Mouse (Mus musculus) liver, adult 2 months (tissue): ENCODE measurements around the gene 1700020L24Rik. TPM values are rescaled to one million over a fixed set of nuclear protein-coding genes. Genes with fewer than 3 reads are reported as not detected.

Experiments used
- DNase-seq: peaks from one replicate; pipeline ENCODE4 v3.0.0-alpha.2; 2011; ENCODE audit warnings: low read depth, low spot score; ENCODE audit errors: extremely low read depth
- H3K27ac ChIP-seq: fragments of 200-500 bp; replicated peaks from 2 replicates; pipeline ENCODE4 v1.5.1; 2012; ENCODE audit warnings: low read depth, mild to moderate bottlenecking, control low read depth, inconsistent platforms, low read length; ENCODE audit not compliant: insufficient read depth
- H3K27me3 ChIP-seq: fragments of 200-500 bp; 2 replicates; pipeline ENCODE4 v1.6.1; 2012; ENCODE audit warnings: mild to moderate bottlenecking, moderate library complexity, low read length, inconsistent platforms; ENCODE audit not compliant: control insufficient read depth, insufficient read depth
- H3K36me3 ChIP-seq: fragments of 200-500 bp; 2 replicates; pipeline ENCODE4 v1.6.1; 2012; ENCODE audit warnings: low read length, inconsistent platforms; ENCODE audit not compliant: control insufficient read depth, insufficient read depth
- H3K4me1 ChIP-seq: fragments of 200-500 bp; 2 replicates; pipeline ENCODE4 v1.6.1; 2011; ENCODE audit warnings: low read length; ENCODE audit not compliant: control insufficient read depth, insufficient read depth
- H3K4me3 ChIP-seq: fragments of 200-500 bp; 2 replicates; pipeline ENCODE4 v1.5.1; 2011; ENCODE audit warnings: low read depth, mild to moderate bottlenecking, control low read depth, low read length, moderate library complexity; ENCODE audit not compliant: insufficient read depth
- H3K79me2 ChIP-seq: fragments of 200-500 bp; 2 replicates; pipeline ENCODE4 v1.6.1; 2012; ENCODE audit warnings: inconsistent platforms, mild to moderate bottlenecking, low read length, moderate library complexity; ENCODE audit not compliant: control insufficient read depth, insufficient read depth
- H3K9ac ChIP-seq: fragments of 200-500 bp; 2 replicates; pipeline ENCODE4 v1.6.1; 2012; ENCODE audit warnings: low read depth, mild to moderate bottlenecking, control low read depth, inconsistent platforms, low read length
- CTCF ChIP-seq: fragments of 200-500 bp; IDR thresholded peaks from 2 replicates; pipeline ENCODE4 v1.5.1; 2011; ENCODE audit warnings: low read depth, low read length, control low read depth
- POLR2A ChIP-seq: fragments of 200-500 bp; IDR thresholded peaks from 2 replicates; pipeline ENCODE4 v1.6.1; 2011; ENCODE audit warnings: low read length, control low read depth; ENCODE audit not compliant: insufficient read depth; ENCODE audit errors: extremely low read depth
- WGBS: fragments of 180-500 bp; shearing (Covaris S2); methylation state at CpG from one replicate; pipeline ENCODE4 v1.1.7; 2018; 5-methylcytosine and 5-hydroxymethylcytosine counted together
- polyA plus RNA-seq: library from polyadenylated mRNA; depleted of rRNA; stranded (reverse); fragments of >200 nt; gene quantifications from 2 replicates; pipeline ENCODE4 v1.2.3, GENCODE M21; 2012; rRNA removed
- total RNA-seq: library from RNA; depleted of rRNA; stranded (reverse); fragments of >200 nt; gene quantifications from 2 replicates; pipeline ENCODE4 v1.2.3, GENCODE M21; 2014; rRNA removed

Gene 1700020L24Rik
- total and polyA plus RNA-seq, 2 experiments: not detected

DNA sequence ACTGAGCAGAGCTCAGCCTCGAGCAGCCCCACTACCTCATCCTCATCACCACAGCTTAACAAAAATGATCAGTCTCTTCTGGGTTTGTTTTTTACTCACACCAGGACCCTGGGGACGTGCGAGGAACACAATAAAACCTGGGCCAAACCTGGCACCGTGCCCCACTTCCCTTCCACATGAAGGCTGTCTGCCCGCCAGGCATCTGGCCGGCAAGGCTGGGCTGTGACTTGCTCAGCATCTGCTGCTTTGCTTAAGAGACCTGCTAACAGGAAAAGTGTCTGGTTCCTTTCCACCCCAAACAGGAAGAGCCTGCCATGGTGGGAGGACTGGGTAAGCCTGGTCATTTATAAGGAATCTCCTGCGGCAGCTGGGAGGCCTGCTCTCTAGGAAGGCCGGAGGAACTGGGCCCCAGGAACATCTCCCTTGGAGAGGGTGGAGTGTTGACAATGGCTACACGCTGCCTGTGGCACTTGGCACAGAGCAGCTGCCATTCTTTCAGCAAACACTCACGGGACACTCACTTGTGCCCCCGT, 29.7 kb downstream of the 1700020L24Rik start:
- TF ChIP-seq POLR2A: no peak
- TF ChIP-seq CTCF: no peak
- no peaks in the 10 kb centered on the region for H3K27me3 ChIP-seq
- no peak for DNase-seq
- H3K79me2 ChIP-seq: no peaks in the 10 kb centered on the region
- peaks cover 6% of the 10 kb centered on the region; the same call in 1 of the 2 replicates for H3K4me1 ChIP-seq
- H3K9ac ChIP-seq: no peak overlapping the region
- no peaks in the 10 kb centered on the region for H3K36me3 ChIP-seq
- H3K27ac ChIP-seq: no peak overlapping the region
- WGBS: 74% methylated on average over 11 of the region's 11 CpGs
- H3K4me3 ChIP-seq: no peak overlapping the region

DNA sequence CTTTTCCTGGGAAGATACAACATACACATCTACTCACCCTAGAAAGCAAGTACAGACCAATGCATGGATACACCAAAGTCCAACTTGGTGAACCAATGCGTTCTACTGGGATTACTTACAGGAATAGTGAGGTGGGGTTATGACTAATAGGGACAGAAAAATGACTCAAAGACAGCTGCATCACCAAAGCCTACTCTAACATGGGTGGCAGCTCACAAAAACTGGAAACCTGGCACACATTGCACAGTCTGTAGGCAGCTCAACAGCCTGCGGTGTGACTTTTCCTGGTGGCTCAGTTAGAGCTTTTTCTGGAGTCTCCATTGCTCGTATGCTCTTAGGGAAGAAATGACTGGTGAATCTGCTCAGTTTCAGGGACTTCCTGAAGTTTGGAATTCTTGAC, 31.3 kb downstream of the 1700020L24Rik start:
- Histone ChIP-seq H3K79me2 (no peaks in the 10 kb centered on the region; the same call in 1 of the 2 replicates), H3K27ac (no peak overlapping the region), H3K4me1 (peaks cover 6% of the 10 kb centered on the region; the same call in 1 of the 2 replicates), H3K9ac (no peak overlapping the region), H3K4me3 (no peak overlapping the region), H3K27me3 (no peaks in the 10 kb centered on the region), H3K36me3 (no peaks in the 10 kb centered on the region)
- 98% methylated on average over 3 of the region's 3 CpGs for WGBS
- no peak for DNase-seq
- TF ChIP-seq CTCF: no peak
- no peak for TF ChIP-seq POLR2A

DNA sequence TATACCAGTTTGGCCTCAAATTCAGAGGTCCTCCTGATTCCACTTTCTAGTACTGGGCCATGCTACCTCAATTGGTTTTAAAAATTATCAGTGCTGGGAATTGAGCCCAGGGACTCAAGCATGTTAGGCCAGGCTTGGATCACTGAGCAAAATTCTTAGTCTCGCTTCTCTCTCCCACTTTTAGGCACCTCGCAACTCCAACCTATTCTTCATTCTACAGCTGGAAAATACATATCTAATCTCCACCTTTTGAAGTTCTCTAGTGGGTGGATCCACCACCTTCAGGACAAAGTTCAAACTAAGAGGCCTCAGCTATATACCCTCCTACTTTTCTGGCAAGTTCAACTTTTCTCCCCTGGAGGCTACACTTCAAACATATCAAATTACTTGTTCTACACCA, 34.3 kb downstream of the 1700020L24Rik start:
- Histone ChIP-seq H3K79me2 (peaks cover 4% of the 10 kb centered on the region; the same call in 1 of the 2 replicates), H3K36me3 (peaks cover 4% of the 10 kb centered on the region; the same call in 1 of the 2 replicates), H3K27ac (peak overlapping the region; percentile 89), H3K4me1 (peaks cover 15% of the 10 kb centered on the region; the same call in 1 of the 2 replicates), H3K27me3 (no peaks in the 10 kb centered on the region), H3K4me3 (no peak overlapping the region), H3K9ac (peak overlapping the region; percentile 36)
- TF ChIP-seq CTCF (no peak), POLR2A (no peak)
- WGBS: 92% methylated on average over 2 of the region's 2 CpGs
- DNase-seq: peak; percentile 39

DNA sequence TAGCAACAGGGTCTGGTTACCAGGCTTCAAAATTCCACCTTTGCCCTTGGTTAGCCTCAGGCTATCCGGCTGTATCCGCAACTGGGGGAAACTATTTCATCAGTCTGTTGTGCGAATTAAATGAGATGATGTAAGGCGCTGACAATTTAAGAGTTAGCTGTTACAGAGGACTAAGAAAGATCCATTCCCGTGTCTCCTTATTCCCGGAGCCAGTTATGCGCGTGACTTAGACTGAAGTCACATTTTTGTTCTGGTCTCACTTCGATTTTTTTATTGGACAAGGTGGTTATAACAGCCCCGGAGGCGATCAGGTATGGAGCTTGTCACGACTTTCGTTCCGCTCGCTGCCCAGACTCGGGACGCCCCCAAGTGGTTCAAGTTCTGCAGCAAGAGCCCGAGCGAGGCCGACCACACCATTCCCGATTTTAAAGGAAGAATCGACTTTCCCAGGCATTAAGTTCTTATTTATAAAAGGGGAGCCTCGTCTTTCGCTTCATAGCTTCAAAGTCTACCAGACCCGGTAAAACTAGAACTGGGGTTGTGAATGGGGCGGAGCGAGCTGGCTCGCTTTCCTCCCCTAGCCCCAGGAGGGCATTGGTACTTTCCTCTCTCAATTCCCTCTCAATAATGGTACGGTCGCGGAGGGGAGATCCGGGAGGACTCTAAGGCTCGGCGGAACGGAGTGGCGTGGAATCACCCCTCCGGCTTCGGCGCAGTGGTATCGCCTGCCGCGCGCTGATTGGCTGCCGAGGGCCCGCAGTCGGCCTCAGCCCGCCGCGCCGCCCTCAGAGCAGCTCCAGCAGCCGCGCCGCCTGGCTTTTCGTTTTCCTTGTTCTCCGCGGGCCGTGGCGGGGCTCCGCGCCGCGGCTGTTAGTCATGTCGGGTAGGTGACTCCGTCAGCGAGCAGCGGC, 35.1 kb downstream of the 1700020L24Rik start, which contains the start of gene Taf15:
Taf15 (plus strand) TSS at position 763 of the 911 bp plus-strand sequence.
- WGBS: 1% methylated on average over 66 of the region's 66 CpGs
- Histone ChIP-seq H3K36me3 (peaks cover 7% of the 10 kb centered on the region; the same call in 1 of the 2 replicates), H3K4me3 (peak within 1 kb of the TSS; percentile 97), H3K4me1 (peaks cover 15% of the 10 kb centered on the region; the same call in 1 of the 2 replicates), H3K27ac (peak within 1 kb of the TSS; percentile 97), H3K79me2 (peaks cover 4% of the 10 kb centered on the region; the same call in 1 of the 2 replicates), H3K9ac (peak within 1 kb of the TSS; percentile 86), H3K27me3 (no peaks in the 10 kb centered on the region)
- TF ChIP-seq POLR2A (peak; percentile 90), CTCF (peak; percentile 72)
- peak; percentile 96 for DNase-seq

DNA sequence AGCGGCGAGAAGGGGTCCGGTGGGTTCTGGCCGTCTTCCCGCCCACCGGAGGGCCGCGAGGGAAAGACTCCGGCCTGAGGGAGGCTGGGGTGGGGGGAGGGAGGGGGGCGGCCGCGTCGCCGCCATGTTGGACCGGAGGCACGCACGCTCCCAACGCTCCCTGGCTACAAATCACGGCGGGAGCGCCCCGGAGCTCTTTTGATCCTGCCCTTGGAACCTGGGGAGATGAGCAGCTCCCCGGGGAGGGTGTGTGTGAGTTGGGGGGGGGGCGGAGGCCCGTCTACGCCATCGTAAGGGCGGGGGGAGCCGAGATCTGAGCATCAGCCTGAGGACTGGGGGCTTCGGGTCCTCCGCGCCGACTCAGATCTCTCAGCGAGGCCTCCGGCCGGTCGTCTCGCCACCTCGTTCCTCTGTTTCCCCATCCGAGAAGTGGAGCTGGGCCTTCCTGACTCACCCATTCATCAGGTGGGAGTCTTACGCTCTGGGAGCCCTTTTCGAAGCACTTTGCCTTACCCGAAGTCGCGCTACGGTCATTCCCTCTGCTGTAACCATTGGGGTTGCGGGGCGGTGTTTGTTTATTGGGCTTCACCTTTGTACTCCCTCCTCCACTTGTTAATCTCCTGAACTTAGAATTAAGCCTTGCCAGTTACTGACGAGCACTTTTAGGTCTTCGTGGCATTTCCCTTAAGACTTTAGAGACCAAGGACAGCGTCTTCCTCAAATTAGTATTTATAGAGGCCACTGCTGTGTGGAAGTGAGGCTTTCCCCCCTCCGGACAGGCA, 35.9 kb downstream of the 1700020L24Rik start:
- Histone ChIP-seq H3K27me3 (no peaks in the 10 kb centered on the region), H3K79me2 (peaks cover 7% of the 10 kb centered on the region; the same call in 1 of the 2 replicates), H3K4me3 (peak overlapping the region; percentile 97), H3K27ac (peak overlapping the region; percentile 97), H3K4me1 (peaks cover 15% of the 10 kb centered on the region; the same call in 1 of the 2 replicates), H3K36me3 (peaks cover 12% of the 10 kb centered on the region), H3K9ac (peak overlapping the region; percentile 86)
- no peak for TF ChIP-seq CTCF
- under 1% methylated on average over 52 of the region's 52 CpGs for WGBS
- DNase-seq: peak; percentile 90

Other genes with a start within 250 kb of the 1700020L24Rik start
- 0.34 and 0.55 TPM in 2 replicates for gene Slfn3, start 246.3 kb upstream of the 1700020L24Rik start, total RNA-seq
- gene Slfn3, start 246.3 kb upstream of the 1700020L24Rik start, polyA plus RNA-seq: not detected in 2 replicates
- gene Slfn14, start 151.0 kb upstream of the 1700020L24Rik start, total RNA-seq: not detected in 2 replicates
- not detected in 2 replicates for gene Slfn14, start 151.0 kb upstream of the 1700020L24Rik start, polyA plus RNA-seq
- gene Ap2b1, start 138.7 kb upstream of the 1700020L24Rik start, total RNA-seq: 25.4 and 31.3 TPM in 2 replicates
- 16.2 and 16.3 TPM in 2 replicates for gene Ap2b1, start 138.7 kb upstream of the 1700020L24Rik start, polyA plus RNA-seq
- 4.3 and 5.5 TPM in 2 replicates for gene Pex12, start 135.1 kb upstream of the 1700020L24Rik start, total RNA-seq
- gene Pex12, start 135.1 kb upstream of the 1700020L24Rik start, polyA plus RNA-seq: 7.9 and 10.1 TPM in 2 replicates
- gene Rasl10b, start 28.5 kb upstream of the 1700020L24Rik start, total RNA-seq: 0.07 and 0.18 TPM in 2 replicates
- gene Rasl10b, start 28.5 kb upstream of the 1700020L24Rik start, polyA plus RNA-seq: 0.12 and 0.24 TPM in 2 replicates
- gene Gas2l2, start 8.2 kb upstream of the 1700020L24Rik start, total RNA-seq: not detected in 2 replicates
- gene Gas2l2, start 8.2 kb upstream of the 1700020L24Rik start, polyA plus RNA-seq: not detected in 2 replicates
- 0.18 and 0.27 TPM in 2 replicates for gene Mmp28, start 25.4 kb downstream of the 1700020L24Rik start, total RNA-seq
- gene Mmp28, start 25.4 kb downstream of the 1700020L24Rik start, polyA plus RNA-seq: 0.26 and 0.29 TPM in 2 replicates
- 29.1 and 29.9 TPM in 2 replicates for gene Taf15, start 35.4 kb downstream of the 1700020L24Rik start, total RNA-seq
- 7.1 and 8.5 TPM in 2 replicates for gene Taf15, start 35.4 kb downstream of the 1700020L24Rik start, polyA plus RNA-seq
- gene Heatr9, start 84.5 kb downstream of the 1700020L24Rik start, total RNA-seq: not detected in 2 replicates
- not detected in 2 replicates for gene Heatr9, start 84.5 kb downstream of the 1700020L24Rik start, polyA plus RNA-seq
- 0.37 and 1.1 TPM in 2 replicates for gene Ccl5, start 92.8 kb downstream of the 1700020L24Rik start, total RNA-seq
- gene Ccl5, start 92.8 kb downstream of the 1700020L24Rik start, polyA plus RNA-seq: 7.2 and 13.2 TPM in 2 replicates
- gene Ccl9, start 141.0 kb downstream of the 1700020L24Rik start, total RNA-seq: 92.1 and 125 TPM in 2 replicates
- 45.5 and 61.7 TPM in 2 replicates for gene Ccl9, start 141.0 kb downstream of the 1700020L24Rik start, polyA plus RNA-seq
- 8.7 and 14.1 TPM in 2 replicates for gene Ccl6, start 155.4 kb downstream of the 1700020L24Rik start, total RNA-seq
- 2.5 and 3.3 TPM in 2 replicates for gene Ccl6, start 155.4 kb downstream of the 1700020L24Rik start, polyA plus RNA-seq
- not detected in 2 replicates for gene Rpl9-ps1, start 207.9 kb downstream of the 1700020L24Rik start, total RNA-seq
- not detected in 2 replicates for gene Rpl9-ps1, start 207.9 kb downstream of the 1700020L24Rik start, polyA plus RNA-seq
- 0.18 TPM in 1 of 2 replicates, not detected in the other for gene Ccl3, start 211.7 kb downstream of the 1700020L24Rik start, total RNA-seq
- 0.42 and 0.48 TPM in 2 replicates for gene Ccl3, start 211.7 kb downstream of the 1700020L24Rik start, polyA plus RNA-seq
- gene Ccl4, start 224.9 kb downstream of the 1700020L24Rik start, total RNA-seq: 0.40 TPM in 1 of 2 replicates, not detected in the other
- 1.1 TPM in 1 of 2 replicates, not detected in the other for gene Ccl4, start 224.9 kb downstream of the 1700020L24Rik start, polyA plus RNA-seq